Mouse (Mus musculus) ovary, postnatal 14 days (tissue): ENCODE results near the gene Mpp4.

ENCODE experiments used
- DNase-seq: peaks from one replicate; pipeline ENCODE4 v3.0.0; 2022; ENCODE audit warnings: low spot score

Gene Mpp4

DNA sequence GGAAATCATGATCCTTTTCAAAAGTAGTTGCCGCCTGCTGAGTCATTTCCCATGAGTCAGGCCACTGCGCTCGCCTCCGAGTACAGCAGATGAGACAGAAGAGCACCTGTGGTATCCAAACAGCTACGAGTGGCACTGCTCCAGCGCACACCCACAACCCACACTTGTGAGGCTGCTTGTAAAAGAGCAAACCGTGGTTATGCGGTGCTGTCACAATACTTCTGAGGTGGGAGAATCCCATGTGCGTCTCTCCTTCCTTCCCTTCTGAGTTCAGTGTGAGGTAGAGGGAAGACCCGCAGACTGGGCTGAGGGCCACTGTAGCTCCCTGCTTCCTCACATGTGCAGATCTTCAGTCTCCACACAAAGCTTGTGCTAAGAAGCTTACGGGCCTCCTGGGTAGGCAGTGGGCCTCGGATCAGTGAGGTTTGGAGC, at the start of gene Mpp4:
Mpp4 (minus strand) TSS at position 360 of the 432 bp plus-strand sequence.
- DNase-seq: no peak

DNA sequence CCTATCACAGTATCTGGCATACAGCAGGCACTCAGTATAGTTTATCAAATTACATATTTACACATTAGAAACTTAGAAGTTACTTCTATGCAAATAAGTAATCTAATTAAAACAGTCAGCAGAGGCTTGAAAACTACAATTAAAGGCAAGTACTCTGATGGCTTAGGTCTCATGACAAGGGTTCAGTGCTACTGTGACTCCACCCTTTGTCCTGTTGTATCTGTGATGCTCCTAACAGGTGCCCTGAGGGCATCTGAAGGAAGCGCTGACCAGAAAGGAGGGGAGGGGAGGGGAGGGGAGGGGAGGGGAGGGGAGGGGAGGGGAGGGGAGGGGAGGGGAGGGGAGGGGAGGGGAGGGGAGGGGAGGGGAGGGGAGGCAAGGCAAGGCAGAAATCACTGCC, 49.8 kb upstream of the Mpp4 start:
- no peak for DNase-seq

DNA sequence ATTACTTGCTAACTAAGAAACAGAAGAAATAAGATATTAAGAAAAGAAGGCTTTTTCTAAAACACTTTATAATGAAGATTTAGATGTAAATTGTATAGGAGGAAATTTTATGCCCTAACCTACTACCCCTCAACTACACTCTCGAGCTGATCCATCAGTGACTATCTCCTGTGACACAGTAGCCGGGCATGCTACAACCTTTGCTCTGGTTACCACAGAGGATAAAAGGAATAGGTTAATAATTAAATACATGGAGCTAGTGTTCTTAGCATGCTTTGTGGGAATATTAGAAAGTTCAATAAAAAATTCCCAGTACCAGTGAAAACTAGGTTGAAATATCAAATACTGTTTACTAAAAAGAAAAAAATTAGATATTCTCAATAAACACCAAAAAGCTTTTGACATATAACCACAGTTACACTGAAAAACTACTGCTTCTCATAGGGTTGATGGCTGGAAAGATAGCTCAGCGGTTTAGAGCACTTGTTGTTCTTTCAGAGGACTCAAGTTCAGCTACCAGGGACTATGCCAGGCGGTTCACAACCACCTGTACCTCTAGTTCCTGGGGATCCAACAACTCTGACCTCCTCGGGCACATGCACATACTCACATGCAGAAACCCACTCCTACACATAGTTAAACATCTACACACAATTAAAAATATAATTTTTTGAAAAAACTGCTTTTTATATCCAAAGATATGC, 49.0 kb upstream of the Mpp4 start:
- no peak for DNase-seq

DNA sequence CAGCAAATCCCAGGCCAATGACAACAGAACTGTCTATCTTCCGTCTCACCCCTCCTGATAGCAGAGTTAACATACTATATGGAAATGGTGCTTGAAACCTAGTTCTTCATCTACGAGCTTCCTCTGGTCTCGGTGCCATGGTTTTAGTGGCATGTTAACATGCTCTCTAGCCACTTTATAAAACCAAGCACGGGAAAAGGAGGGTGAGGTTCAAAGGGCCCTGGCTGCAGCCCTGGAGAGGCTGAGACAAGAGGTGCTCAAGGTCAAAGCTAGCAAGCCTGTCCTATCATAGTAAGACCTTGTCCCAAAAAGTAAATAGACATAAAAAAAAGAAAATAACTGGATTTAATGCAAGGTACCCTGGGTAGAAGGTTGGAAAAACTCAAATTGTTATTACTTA, 48.5 kb upstream of the Mpp4 start:
- no peak for DNase-seq

DNA sequence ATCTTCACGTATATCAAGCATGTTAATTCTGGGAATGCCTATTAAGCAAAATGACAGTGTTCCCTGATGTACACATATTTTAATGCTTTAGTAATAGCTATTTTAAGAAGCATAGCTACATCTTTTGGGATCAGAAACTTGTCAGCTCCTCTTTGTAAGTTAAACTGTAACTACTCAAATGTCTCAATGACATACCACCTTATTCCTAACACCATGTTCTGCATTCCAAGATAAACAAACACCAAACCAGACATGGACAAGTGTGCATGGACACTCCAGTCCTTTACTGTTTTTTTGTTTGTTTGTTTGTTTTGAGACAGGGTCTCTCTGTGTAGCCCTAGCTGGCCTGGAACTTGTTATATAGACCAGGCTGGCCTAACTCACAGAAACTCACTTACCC, 45.1 kb upstream of the Mpp4 start:
- DNase-seq: no peak

DNA sequence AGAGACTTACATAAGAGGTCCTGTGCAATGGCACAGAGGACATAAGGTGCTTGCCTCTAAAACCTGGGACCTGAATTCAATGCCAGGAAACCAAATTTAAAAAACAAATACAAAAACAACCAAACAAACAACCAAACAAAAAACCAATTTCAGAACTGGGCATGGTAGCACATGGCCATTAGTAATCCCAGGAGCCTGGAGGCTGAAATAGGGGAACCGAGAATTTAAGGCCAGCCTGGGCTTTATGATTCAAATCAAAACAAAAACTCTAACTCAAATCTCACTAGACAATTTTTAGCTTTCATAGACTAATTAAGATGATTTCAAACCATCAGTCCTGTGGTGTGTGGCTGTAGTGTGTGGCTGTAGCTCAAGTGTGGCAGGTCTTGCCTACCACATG, 41.3 kb upstream of the Mpp4 start:
- DNase-seq: no peak

DNA sequence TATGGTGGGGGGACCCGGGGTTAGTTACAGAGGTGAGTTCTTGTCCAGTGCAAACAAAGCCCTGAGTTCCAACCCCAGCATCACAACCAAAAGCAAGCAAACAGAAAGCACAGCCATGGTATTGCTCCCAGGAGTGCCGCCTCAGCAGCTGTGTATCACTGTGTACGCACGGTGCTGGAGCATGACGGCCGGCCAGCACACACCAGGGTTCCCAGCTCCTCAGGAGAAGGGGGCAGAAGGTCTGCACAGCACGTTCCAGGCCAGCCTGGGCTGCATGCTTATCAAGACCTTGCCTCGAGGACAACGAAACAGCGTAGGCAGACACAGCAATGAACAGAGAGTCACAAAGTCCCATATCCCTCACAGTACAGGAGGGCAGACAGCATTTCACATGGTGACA, 39.2 kb upstream of the Mpp4 start:
- DNase-seq: no peak

DNA sequence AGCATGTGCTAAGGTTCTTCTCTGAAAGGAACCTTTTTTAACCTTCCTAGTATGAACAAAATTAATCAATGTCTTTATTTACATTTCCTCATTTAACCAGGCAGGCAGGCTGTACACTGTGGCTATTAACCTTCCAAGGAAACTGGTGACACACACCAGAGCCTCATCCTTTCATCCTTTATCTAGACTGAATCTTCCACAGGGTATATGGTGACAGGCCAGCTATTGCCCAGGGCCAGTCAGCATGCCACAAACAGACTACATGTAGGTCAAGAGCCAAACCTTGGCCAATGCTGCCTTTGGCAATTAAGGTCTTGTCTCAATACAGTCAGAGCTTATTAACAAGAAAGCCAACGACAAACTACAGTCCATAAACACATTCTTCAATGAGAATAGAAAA, 38.4 kb upstream of the Mpp4 start:
- no peak for DNase-seq

DNA sequence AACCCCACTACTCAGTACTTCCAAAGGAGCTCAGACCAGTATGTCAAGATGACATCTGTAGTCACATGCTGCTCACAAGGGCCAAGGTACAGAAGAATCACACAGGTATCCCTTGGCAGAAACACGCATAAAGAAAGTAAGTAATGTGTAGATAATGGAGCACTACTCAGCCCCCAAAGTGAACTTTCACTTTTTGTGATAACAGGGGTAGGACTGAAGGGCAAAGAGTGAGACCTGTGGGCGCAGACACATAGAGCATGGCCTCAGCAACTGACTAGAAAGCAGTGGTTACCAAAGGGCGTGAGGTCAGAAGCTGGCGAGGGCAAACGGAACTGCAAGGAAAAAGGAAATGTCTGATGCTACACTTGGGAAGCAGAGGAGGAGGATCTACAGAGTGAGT, 37.8 kb upstream of the Mpp4 start:
- DNase-seq: no peak

DNA sequence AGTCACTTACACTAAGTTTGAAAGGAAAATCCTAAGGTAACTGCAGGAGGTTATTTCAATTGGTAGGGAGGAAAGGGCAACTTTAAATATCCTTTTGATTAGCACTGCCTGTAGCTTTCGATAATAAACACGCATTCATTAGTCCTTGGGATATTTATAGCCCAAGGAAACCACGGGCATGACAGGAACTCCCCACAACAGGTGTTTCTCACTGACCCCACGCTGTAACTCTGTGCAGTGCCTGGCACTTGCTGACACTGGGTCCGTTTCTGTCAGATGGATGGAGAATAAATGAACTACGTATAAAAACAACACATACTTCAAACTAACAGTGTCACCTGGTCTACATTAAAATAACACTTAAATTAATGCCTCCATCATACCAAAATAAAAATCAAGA, 31.8 kb upstream of the Mpp4 start:
- DNase-seq: no peak

DNA sequence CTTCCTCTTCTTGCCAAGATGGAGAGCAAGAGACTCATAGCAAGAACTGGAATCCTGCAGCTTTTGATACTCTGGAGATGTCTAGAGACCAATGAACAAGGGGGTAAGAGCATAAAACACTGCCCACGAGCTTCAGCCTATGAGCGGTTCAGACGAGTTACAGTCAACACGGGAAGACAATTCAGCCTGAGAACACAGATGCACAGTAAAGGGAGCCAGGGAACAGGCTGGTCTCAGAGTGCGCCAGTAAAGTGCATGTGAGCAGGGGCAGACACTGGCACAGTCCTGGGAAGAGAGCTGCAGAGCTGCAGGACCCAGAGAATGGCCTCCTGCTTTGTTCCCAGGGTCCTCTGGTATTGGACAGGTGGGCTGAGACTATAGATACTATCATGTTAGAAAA, 24.6 kb upstream of the Mpp4 start:
- no peak for DNase-seq

DNA sequence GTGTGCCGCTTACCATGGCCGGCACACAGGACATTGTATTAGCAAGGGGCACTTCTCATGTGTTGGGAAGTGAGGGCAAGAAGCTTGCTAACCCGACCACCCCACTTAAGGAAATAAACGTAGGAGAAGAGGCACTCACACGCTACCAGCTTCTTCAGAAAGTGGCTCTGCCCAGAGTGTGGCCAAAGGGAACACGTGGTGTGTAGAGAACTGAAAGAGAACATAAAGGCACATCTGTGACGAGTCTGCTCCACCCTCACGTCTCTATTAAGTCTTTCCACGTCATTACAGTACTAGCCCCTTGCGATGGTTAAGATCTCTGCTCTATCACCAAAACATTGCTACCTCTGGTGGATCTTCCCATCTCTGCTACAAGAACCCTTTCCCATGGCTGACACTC, 23.1 kb upstream of the Mpp4 start:
- DNase-seq: no peak

DNA sequence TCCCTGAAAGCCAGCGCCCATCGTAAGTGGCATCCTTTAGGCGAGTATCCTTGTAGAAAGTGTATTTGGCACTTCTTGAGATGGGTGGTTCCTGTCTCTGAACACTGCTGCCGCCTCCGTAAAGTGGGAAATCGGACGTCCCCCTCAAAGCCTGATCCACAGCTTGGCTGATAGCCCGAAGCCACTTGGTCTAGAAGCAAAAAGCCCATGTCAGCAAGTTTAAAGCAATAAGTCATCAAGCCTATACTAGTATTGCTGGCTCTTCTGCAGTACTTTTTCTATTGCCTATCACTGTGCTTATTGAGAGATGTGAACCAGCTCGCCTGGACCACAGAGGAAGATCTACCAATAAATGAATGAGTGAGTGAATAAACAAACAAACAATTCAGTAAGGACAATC, 22.2 kb upstream of the Mpp4 start:
- no peak for DNase-seq

DNA sequence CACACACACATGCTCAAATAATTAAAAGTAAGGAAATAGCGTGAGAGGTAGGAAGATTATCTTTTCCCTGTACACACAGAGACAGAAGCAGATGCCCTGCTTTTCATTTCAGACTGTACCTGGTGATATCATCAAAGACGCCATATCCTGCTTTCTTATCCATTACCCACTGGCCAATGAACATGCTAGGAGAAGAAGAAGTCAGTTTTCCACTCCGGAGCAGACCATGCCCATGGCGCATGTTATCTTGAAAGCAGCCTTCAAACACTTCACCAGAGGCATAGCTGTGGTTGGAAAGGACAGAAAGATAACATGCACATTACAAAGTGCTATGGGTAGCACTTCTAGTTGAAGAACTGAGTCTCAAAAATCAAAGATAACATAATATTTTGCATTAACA, 19.9 kb upstream of the Mpp4 start:
- DNase-seq: no peak

DNA sequence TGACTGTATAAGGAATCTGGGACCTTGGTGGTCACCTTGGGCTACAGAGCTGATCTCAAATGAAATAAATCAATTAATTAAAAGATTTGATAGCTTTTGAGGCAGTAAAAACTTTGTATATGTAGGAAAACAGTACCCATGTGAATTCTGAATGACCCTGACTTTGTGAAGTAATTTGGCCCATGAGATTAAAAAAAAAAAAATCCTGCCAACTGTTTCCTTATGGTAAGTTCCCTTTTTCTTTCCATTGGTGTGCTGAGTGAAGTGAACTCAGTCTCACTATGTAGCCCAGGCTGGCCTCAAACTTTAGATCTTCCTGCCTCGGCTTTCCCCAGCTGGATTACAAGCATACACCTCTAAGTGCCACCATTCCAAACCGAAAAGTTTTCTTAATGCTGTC, 19.2 kb upstream of the Mpp4 start:
- DNase-seq: no peak

DNA sequence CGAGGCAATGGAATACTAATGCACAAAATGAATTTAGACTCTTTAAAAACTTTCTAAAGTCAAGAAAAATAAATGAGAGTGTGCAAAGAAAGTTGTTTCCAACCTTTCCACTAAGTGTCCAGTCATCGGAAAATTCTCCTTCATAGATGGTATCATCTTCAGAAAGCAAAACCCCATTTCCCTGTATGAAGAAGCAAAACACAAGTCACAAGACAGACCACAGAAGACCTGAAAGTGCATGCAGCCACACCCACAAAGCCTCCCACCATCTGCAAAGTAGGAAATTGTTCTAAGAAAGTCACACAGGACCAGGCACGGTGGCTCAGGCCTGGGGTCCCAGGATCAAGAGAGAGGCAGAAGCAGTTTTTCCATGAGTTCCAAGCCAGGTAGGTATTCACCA, 16.8 kb upstream of the Mpp4 start:
- no peak for DNase-seq

DNA sequence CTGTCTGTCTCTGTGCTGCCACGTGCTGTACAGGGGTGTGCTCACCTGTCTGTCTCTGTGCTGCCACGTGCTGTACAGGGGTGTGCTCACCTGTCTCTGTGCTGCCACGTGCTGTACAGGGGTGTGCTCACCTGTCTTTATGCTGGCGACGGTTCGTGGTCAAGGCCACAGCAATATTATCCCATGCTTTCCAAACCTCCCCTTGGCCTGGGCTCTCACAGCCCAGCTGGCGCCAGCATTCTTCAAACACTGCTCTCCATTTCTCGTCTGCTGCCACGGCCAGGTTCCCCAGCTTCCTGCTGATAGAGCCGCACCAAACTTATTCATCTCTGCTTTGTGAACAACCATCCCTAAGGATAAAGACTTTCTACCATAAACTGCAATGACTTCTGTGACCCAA, 15.2 kb upstream of the Mpp4 start:
- DNase-seq: no peak

DNA sequence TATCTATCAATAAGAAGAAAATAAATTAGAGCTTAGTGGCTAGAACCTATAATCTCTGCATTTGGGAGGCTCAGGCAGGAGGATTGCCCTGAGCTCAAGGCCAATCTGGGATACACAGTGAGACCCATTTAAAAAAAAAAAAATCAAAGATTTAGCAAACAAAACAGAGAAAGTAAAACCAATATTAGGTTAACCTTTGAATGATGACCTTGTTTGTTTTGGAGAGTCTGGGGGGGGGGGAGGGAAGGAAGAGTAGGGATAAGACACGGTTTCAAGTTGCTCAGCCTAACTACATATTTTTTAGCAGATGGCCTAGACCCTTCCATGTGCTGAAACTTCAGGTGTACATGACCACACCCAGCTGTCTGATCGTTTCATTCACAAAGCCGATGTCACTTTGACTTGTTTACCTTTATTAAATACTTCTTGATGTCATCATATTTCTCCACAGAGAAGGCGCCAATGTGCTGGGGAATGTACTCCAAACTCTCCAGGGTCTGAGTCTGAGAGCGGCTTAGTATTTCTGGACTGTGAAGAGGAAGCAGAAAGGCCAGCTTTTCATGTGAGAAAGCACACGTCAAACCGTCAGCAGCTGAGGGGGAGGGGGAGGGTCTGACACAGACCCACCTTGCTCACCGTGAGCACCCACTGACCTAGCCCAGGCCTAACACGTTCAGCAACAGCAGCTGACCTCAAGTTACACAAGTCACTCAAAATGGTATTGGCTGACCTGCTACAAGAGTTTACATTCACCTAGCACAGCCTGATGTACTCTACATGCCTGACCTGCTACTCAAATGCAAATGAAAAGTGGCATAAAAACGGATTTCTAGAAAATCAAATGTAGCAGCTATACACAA, 11.6 kb upstream of the Mpp4 start:
- no peak for DNase-seq

DNA sequence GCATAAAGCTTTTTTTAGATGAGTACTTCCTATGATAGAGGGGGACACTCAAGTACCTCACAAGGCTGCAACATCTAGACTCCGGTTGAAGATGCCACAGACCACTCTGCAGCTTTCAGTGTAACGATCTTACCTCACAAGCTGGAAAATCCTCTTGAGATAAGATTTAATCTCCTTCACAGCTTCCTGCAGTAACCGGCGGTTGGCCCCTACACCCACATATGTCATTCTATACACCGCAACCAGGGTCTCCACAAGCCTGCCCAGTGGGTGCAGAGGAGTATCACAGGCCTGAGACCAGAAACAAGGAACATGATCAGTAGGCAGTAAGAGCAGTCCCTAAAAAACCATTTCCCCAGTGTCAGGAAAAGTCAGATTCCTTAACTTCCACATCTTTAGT, 9.8 kb upstream of the Mpp4 start:
- no peak for DNase-seq

DNA sequence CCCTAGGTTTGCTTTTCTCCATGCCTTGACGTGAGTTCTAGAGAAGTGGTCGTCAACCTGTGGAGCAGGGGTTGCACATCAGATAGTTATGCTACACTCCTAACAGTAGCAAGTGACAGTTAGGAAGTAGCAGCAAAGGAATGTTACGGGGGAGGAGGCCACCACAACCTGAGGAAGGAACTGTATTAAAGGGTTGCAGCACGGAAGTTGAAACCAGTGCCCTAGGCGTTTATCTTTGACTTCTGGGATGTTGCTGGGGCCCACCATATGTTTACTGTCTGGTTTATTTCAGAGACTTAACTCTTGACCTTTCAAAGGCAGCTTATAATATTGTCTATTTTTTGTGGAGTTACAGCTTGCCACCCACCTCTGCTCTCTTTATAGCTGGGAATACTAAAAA, 8.7 kb upstream of the Mpp4 start:
- no peak for DNase-seq

DNA sequence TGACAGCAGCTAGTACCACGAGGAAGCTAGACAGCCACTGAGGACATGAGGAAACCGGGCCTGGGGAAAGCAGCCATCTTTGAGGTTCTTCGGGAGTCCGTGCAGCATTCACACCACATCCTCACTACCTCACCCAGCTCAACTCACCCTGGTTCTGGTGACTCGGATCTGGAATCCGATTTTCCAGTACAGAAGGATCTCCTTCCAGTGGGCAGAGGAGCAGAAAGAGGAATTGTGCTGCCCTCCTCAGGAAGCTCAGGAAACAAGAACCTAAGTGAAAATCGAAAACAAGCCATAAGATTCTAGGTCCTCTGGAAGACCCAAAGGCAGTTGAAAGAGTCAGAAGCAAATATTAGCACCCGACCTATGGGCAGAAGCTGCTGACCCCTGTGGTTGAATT, 7.1 kb upstream of the Mpp4 start:
- DNase-seq: no peak

DNA sequence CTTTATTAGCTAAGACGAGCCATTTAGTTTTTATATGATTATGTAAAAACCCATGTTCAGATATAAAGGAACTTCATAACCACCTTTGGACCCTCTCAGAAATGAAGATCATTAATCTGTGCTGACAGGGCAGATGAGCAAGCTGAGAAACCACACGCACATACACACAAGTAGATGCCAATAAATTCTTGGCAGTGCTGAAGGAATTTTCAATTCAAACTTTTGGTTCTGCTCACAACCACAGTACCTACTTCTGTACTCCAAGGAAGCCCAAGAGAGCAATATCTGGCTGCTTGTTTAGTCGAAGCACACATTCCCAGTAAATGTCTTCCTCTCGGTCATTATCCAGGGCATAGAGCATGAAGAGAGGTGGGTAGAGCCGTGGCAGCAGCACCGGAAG, 6.4 kb upstream of the Mpp4 start:
- DNase-seq: no peak

DNA sequence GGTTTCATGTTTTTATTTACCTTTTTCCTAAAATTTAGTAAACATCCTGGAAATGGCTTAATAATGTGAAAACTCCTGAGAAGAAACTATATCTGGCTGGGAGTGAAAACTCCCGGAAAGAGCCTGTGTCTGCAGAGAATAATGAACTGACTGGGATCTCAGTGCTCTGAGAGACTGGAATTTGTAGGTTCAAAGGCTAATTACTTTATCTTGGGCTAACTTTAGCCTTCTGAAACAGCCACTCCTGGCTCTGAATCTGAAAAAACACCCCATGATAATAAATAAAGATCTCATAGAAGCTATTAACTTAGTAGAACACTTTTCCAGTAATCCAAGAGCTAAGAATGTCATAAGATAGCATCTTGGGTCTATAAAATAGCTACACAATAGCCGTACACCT, 5.4 kb upstream of the Mpp4 start:
- no peak for DNase-seq
